Mouse (Mus musculus) lung, postnatal 36 days (tissue): ENCODE measurements around the gene Aurkc.
"Not testable (repeated sequence)": the region's sequence is repeated elsewhere in the genome, so short reads cannot be mapped to it uniquely, and the experiment has no call there.

Experiments
- DNase-seq: peaks from one replicate; pipeline ENCODE4 v3.0.0; 2022; ENCODE audit warnings: mixed read lengths

The Aurkc gene

GRCm38 (mm10) chr7:6995251-6995650 is at the start of gene Aurkc:
Aurkc (plus strand) TSS chr7:6995300.
- DNase-seq = not testable (repeated sequence)

- not testable (repeated sequence) for DNase-seq
Observed at GRCm38 (mm10) chr7:6948061-6948460, 47.0 kb upstream of the Aurkc start.

- DNase-seq = no peak
Observed at GRCm38 (mm10) chr7:6956576-6956975, 38.5 kb upstream of the Aurkc start.

DNA sequence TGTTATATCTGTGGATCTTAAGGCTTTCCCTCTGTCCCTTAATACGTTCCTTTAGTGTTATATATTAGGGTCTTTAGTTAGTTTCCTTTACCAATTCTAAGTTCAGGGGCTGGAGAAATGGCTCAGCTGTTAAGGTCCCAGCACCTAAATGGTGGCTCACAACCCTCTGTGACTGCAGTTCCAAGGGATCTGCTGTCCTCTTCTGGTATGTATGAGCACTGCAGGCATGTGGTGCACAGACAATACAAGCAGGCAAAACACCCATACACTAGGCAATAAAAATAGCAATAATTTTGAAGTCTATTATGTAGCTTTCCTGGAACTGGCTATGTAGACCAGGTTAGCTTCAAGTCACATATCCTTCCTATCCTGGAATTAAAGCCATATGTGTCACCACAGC is 36.5 kb upstream of the Aurkc start:
- no peak for DNase-seq

DNA sequence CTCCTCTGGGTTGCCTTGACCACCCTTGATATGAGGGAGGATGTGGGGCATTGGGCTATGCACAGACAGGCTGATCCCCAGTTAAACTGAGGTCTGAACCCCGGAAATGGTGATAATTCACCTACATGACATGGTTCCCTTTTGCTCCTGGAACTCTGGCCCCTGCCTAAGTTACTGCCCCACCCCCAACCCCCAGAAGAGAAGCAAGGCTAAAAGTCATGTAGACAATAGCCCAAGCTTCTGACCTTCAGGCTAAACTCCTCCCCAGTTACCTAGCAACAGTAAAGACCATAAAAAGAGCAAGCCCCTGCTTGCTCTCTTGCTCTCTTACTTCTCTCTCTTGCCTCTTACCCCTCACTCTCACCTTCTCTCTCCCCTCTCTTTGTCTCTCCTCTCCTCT is 21.5 kb upstream of the Aurkc start:
- DNase-seq = no peak

- DNase-seq = no peak
Observed at GRCm38 (mm10) chr7:6976890-6977289, 18.2 kb upstream of the Aurkc start.

DNA sequence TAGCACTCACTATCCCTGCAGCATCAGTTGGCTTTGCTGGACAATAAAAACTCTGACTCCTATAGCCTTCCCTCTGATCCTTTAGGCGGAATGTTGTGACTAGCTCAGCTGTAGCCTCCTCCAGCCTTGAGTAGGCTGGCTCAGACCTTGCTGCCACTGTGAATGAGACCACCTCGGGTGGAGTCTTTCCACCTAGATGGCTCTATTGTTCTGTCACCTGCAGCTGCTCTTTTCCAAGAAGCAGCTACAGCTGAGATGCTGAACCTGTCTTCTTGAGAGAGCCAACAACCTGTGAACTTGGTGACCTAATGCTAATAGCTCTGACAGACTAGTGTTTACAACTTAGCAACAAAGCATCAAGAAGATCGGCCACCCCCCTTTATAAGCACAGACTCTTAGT is 3.8 kb downstream of the Aurkc start:
- not testable (repeated sequence) for DNase-seq

DNA sequence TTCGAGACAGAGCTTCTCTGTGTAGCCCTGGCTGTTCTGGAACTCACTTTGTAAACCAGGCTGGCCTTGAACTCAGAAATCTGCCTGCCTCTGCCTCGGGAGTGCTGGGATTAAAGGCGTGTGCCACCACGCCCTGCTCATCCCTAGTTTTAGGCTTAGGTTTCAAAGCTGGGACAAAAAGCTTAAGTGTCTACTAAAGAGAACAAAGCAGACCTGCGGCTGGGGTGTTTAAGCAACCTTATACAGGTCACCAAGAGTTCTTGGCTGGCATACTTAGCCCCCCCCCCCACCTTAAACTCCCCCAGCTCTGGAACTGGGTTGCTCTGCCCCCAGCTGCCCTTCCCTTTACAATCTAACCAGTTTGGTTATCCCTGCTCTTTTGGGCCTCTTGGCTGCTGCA is 10.3 kb downstream of the Aurkc start:
- not testable (repeated sequence) for DNase-seq

GRCm38 (mm10) chr7:7027445-7027844 is 32.3 kb downstream of the Aurkc start:
- no peak for DNase-seq

DNA sequence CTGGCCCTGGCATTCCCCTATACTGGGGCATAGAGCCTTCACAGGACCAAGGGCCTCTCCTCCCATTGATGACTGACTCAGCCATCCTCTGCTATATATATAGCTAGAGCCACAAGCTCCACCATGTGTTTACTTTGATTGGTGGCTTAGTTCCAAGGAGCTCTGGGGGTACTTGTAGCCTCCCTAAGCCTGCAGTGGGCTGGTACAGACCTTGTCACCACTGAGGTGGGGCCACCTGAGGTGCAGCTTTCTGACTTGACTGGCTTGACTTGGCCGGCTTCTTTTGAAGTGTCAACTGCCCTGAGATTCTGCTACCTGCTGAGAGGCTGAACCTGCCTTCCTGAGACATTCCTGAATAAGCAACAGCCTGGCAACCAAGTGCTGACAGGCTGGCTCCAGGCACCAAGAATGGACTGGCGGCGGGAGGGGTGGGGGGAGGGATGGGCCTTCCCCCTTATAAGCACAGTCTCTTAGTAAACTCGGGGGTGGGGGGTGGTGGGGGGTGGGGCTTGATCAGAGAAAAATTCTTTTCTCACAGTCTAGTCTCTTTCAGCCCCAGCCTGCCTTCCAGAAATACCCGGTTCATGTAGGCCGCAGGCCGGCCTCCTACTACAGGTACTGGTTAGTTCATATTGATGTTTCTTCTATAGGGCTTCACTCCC is 54.7 kb downstream of the Aurkc start:
- DNase-seq = not testable (repeated sequence)
